Mouse (Mus musculus) embryonic facial prominence, embryonic 15.5 days (tissue): ENCODE measurements at regions not wholly inside any gene's neighbourhood (a gene's known extent, or its start where the extent isn't known, plus 50 kb on each side); places are given as distances from the start of the nearest gene placed in this dataset.

Experiments used
- ATAC-seq: fragments of 200-750 bp; cut with Nextera tagmentation; 2 replicates; pipeline ENCODE4 v1.8.0; 2017; ENCODE audit warnings: low read depth, moderate TSS enrichment; ENCODE audit not compliant: insufficient number of reproducible peaks, low FRiP score, low TSS enrichment
- H3K27ac ChIP-seq: fragments of 300-500 bp; sonication (generic); replicated peaks from 2 replicates; pipeline ENCODE4 v1.5.1; 2015; ENCODE audit warnings: mild to moderate bottlenecking, inconsistent platforms
- H3K27me3 ChIP-seq: fragments of 300-500 bp; sonication (generic); 2 replicates; pipeline ENCODE4 v1.6.1; 2015; ENCODE audit warnings: inconsistent platforms
- H3K36me3 ChIP-seq: fragments of 300-500 bp; sonication (generic); 2 replicates; pipeline ENCODE4 v1.6.1; 2015; ENCODE audit warnings: mild to moderate bottlenecking, inconsistent platforms
- H3K4me1 ChIP-seq: fragments of 300-500 bp; sonication (generic); 2 replicates; pipeline ENCODE4 v1.6.1; 2015; ENCODE audit warnings: inconsistent platforms
- H3K4me2 ChIP-seq: fragments of 300-500 bp; sonication (generic); replicated peaks from 2 replicates; pipeline ENCODE4 v1.6.1; 2015; ENCODE audit warnings: mild to moderate bottlenecking, inconsistent platforms
- H3K4me3 ChIP-seq: fragments of 300-500 bp; sonication (generic); replicated peaks from 2 replicates; pipeline ENCODE4 v1.5.1; 2015; ENCODE audit warnings: mild to moderate bottlenecking, inconsistent platforms
- H3K9ac ChIP-seq: fragments of 300-500 bp; sonication (generic); 2 replicates; pipeline ENCODE4 v1.6.1; 2015; ENCODE audit warnings: inconsistent platforms
- H3K9me3 ChIP-seq: fragments of 300-500 bp; sonication (generic); replicated peaks from 2 replicates; pipeline ENCODE4 v1.6.1; 2016; ENCODE audit warnings: inconsistent platforms
- WGBS: fragments of 180-500 bp; shearing (Covaris S2); methylation state at CpG from one replicate; pipeline ENCODE4 v1.1.7; 2015; 5-methylcytosine and 5-hydroxymethylcytosine counted together

GRCm38 (mm10) chr3:9132104-9132751 lies 477.7 kb downstream of the Zfp704 start:
- Histone ChIP-seq H3K36me3 (no peaks in the 10 kb centered on the region), H3K27ac (no peak overlapping the region), H3K4me1 (no peaks in the 10 kb centered on the region), H3K4me3 (no peak overlapping the region), H3K9me3 (no peaks in the 10 kb centered on the region), H3K27me3 (no peaks in the 10 kb centered on the region), H3K4me2 (no peak overlapping the region), H3K9ac (no peak overlapping the region)
- peak; percentile 80 for ATAC-seq
- WGBS: 68% methylated on average over 12 of the region's 12 CpGs

- 72% methylated on average over 4 of the region's 4 CpGs for whole genome bisulfite sequencing
- Histone ChIP-seq H3K36me3 (no peaks in the 10 kb centered on the region), H3K4me3 (no peak overlapping the region), H3K4me2 (no peak overlapping the region), H3K9me3 (no peaks in the 10 kb centered on the region), H3K9ac (no peak overlapping the region), H3K4me1 (no peaks in the 10 kb centered on the region), H3K27ac (no peak overlapping the region), H3K27me3 (no peaks in the 10 kb centered on the region)
- ATAC-seq: no peak
These were observed 478.5 kb downstream of the Zfp704 start for GRCm38 (mm10) chr3:9131366-9131765.

DNA sequence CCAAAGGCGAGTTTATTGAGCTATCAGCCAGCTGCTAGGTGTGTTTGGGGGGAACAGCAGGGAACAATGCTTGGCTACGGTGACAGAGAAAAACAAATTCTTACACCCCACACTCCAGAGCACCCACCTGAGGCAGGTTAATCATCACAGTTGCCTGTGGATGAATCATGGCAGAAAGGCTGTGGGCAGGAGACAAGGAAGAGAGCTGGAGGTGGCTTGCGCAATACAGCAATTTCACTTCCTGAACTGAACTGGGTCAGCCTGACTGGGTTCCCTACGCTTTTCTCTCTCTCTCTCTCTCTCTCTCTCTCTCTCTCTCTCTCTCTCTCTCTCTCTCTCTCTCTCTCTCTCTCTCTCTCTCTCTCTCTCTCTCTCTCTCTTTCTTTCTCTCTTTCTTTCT lies 481.5 kb downstream of the Zfp704 start:
- no peaks in the 10 kb centered on the region for H3K4me1 ChIP-seq
- H3K9ac ChIP-seq: no peak overlapping the region
- H3K9me3 ChIP-seq: no peaks in the 10 kb centered on the region
- ATAC-seq: no peak
- H3K27me3 ChIP-seq: no peaks in the 10 kb centered on the region
- H3K4me2 ChIP-seq: no peak overlapping the region
- WGBS: 74% methylated on average over 4 of the region's 4 CpGs
- no peak overlapping the region for H3K27ac ChIP-seq
- H3K4me3 ChIP-seq: no peak overlapping the region
- no peaks in the 10 kb centered on the region for H3K36me3 ChIP-seq

DNA sequence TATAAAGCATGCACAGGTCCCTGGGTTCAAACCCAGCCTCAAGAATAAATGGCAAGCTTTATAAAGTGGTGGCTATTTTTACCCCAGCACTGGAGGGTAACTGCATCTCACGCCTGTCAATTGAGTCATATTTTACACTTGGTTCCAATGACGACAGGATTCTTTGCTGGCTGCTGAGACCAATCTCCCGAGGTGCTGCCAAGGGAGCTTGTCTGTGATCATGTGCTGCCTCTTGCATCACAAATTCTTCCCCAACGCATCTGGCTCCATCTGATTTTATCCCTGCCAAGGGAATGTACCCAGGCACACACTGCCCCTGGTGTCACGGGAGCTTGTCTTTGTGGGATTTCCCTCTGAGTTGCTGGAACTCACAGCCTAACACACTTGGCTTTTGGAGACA lies 486.8 kb downstream of the Zfp704 start:
- no peaks in the 10 kb centered on the region for H3K9me3 ChIP-seq
- H3K36me3 ChIP-seq: no peaks in the 10 kb centered on the region
- no peak overlapping the region for H3K4me3 ChIP-seq
- H3K4me2 ChIP-seq: no peak overlapping the region
- no peaks in the 10 kb centered on the region for H3K4me1 ChIP-seq
- no peaks in the 10 kb centered on the region for H3K27me3 ChIP-seq
- 34% methylated on average over 5 of the region's 5 CpGs for WGBS
- no peak for ATAC-seq
- H3K9ac ChIP-seq: no peak overlapping the region
- H3K27ac ChIP-seq: no peak overlapping the region

GRCm38 (mm10) chr3:9117913-9118312 lies 492.0 kb downstream of the Zfp704 start:
- Histone ChIP-seq H3K4me3 (no peak overlapping the region), H3K4me1 (no peaks in the 10 kb centered on the region), H3K27me3 (no peaks in the 10 kb centered on the region), H3K27ac (no peak overlapping the region), H3K36me3 (no peaks in the 10 kb centered on the region), H3K9me3 (no peaks in the 10 kb centered on the region), H3K4me2 (no peak overlapping the region), H3K9ac (no peak overlapping the region)
- no peak for ATAC-seq
- 81% methylated on average over 3 of the region's 3 CpGs for WGBS

- Histone ChIP-seq H3K27ac (no peak overlapping the region), H3K27me3 (no peaks in the 10 kb centered on the region), H3K4me2 (no peak overlapping the region), H3K9me3 (no peaks in the 10 kb centered on the region), H3K9ac (no peak overlapping the region), H3K36me3 (no peaks in the 10 kb centered on the region), H3K4me3 (no peak overlapping the region), H3K4me1 (peaks cover 4% of the 10 kb centered on the region; the same call in 1 of the 2 replicates)
- 62% methylated on average over 5 of the region's 5 CpGs for WGBS
- no peak for ATAC-seq
These were observed 496.5 kb downstream of the Zfp704 start for GRCm38 (mm10) chr3:9113410-9113809.

DNA sequence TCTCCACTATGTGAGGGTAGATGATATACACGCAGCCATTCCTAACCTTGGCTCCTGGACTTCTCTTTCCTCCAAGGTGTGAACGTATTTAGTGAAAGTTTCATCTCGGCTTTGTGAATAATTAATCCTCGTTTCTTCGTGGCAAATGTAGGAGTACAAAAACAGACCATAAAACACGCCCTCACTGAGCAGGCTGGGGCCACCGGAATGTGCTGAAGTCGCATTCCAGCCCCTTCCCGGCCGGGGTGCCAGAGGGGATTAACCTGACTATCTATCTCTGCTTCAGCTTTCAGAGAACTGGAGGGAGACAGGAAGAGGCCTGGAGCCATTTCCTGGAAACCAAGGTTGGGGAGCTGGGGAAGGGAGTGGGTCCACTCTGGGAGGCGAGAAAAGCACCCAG lies 499.1 kb downstream of the Zfp704 start:
- ATAC-seq: no peak
- Histone ChIP-seq H3K27me3 (no peaks in the 10 kb centered on the region), H3K9ac (no peak overlapping the region), H3K4me2 (no peak overlapping the region), H3K4me1 (peaks cover 4% of the 10 kb centered on the region; the same call in 1 of the 2 replicates), H3K4me3 (no peak overlapping the region), H3K9me3 (no peaks in the 10 kb centered on the region), H3K27ac (no peak overlapping the region), H3K36me3 (no peaks in the 10 kb centered on the region)
- WGBS: 34% methylated on average over 11 of the region's 11 CpGs

DNA sequence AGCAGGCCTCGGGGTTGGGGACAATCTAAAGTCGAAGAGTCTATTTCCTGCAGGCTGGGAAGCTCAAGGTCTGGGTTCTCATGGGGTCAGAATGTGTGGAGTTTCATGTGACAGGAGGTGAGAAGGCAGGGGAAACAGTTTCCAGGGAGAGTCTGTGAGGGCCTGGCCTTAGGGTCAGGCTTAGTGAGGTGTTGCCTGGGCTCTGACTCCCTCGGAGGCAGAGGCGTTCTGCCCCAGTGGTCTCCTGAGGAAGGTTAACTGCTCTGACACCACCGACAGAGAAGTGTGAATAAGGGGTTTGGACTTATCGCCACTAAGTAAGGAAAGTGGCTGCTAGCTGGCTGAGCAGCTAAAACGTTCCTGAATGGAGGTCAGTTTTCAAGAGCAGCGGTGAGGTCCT lies 499.9 kb downstream of the Zfp704 start:
- Histone ChIP-seq H3K27ac (no peak overlapping the region), H3K27me3 (no peaks in the 10 kb centered on the region), H3K4me1 (peaks cover 4% of the 10 kb centered on the region; the same call in 1 of the 2 replicates), H3K36me3 (no peaks in the 10 kb centered on the region), H3K9me3 (no peaks in the 10 kb centered on the region), H3K4me2 (no peak overlapping the region), H3K9ac (no peak overlapping the region), H3K4me3 (no peak overlapping the region)
- 58% methylated on average over 8 of the region's 8 CpGs for WGBS
- ATAC-seq: no peak

- no peak overlapping the region for H3K4me2 ChIP-seq
- WGBS: 90% methylated on average over 5 of the region's 5 CpGs
- peaks cover 4% of the 10 kb centered on the region; the same call in 1 of the 2 replicates for H3K4me1 ChIP-seq
- H3K9ac ChIP-seq: no peak overlapping the region
- no peaks in the 10 kb centered on the region for H3K9me3 ChIP-seq
- no peak overlapping the region for H3K27ac ChIP-seq
- no peak overlapping the region for H3K4me3 ChIP-seq
- H3K36me3 ChIP-seq: no peaks in the 10 kb centered on the region
- no peak for ATAC-seq
- H3K27me3 ChIP-seq: no peaks in the 10 kb centered on the region
These were observed 500.4 kb downstream of the Zfp704 start for GRCm38 (mm10) chr3:9109485-9109884.

- Histone ChIP-seq H3K9ac (no peak overlapping the region), H3K9me3 (no peaks in the 10 kb centered on the region), H3K27me3 (no peaks in the 10 kb centered on the region), H3K27ac (no peak overlapping the region), H3K4me2 (no peak overlapping the region), H3K4me3 (no peak overlapping the region), H3K4me1 (peaks cover 4% of the 10 kb centered on the region; the same call in 1 of the 2 replicates), H3K36me3 (no peaks in the 10 kb centered on the region)
- WGBS: 65% methylated on average over 15 of the region's 15 CpGs
- ATAC-seq: no peak
These were observed 502.0 kb downstream of the Zfp704 start for GRCm38 (mm10) chr3:9107766-9108410.

DNA sequence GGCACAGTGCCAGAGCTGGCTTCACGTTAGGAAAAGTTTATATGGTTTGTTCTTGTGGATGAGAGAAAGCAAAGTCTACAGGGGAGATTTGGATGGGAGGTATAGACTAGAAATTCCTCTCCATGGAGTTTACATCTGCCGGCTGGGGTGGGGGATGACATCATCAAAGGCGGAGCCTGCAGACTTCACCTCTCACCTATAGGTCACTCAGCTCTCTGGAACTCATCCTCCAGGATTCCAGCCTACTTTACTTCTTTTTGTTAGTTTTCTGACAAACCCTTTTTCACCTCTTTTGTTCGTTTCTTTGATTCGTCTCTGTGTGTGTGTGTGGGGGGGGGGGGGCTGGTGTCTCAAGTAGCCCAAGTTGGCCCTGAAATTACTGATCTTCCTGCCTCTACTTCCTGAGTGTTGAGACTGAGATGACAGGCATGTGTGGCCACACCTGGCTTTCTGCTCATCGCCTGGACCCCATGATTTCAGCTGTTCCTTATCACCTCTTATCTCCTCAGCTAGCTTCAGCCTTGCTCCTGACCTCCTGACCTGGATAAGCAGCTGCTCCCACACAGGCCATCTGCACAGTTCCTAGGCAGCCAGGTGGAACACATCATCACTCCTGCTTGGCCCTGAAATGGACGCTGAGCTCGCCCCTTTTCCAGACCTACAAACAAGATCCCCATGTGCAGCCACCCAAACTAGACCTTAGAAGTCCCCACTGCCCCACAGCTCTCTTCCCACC lies 504.5 kb downstream of the Zfp704 start:
- 65% methylated on average over 8 of the region's 8 CpGs for WGBS
- H3K9ac ChIP-seq: no peak overlapping the region
- ATAC-seq: no peak
- no peak overlapping the region for H3K4me2 ChIP-seq
- H3K36me3 ChIP-seq: no peaks in the 10 kb centered on the region
- no peaks in the 10 kb centered on the region for H3K27me3 ChIP-seq
- H3K9me3 ChIP-seq: no peaks in the 10 kb centered on the region
- no peak overlapping the region for H3K4me3 ChIP-seq
- H3K27ac ChIP-seq: no peak overlapping the region
- no peaks in the 10 kb centered on the region for H3K4me1 ChIP-seq
